Mouse (Mus musculus): ENCODE measurements around the gene Chst3.
"Not testable (repeated sequence)": the region's sequence is repeated elsewhere in the genome, so short reads cannot be mapped to it uniquely, and the experiment has no call there.

Chst3 gene

GRCm38 (mm10) chr10:60218591-60219499 is at the start of gene Chst3:
Gene Chst3 (minus strand): TSS chr10:60219260.
- no peak for DNase-seq (ENCODE audit: low read depth, low spot score)

- DNase-seq (ENCODE audit: low read depth, low spot score) = no peak
Observed at GRCm38 (mm10) chr10:60268738-60269137, 49.7 kb upstream of the Chst3 start.

- DNase-seq (ENCODE audit: low read depth, low spot score) = no peak
Observed at GRCm38 (mm10) chr10:60266842-60267401, 47.9 kb upstream of the Chst3 start.

GRCm38 (mm10) chr10:60265252-60265651 is 46.2 kb upstream of the Chst3 start:
- DNase-seq (ENCODE audit: low read depth, low spot score) = no peak

DNA sequence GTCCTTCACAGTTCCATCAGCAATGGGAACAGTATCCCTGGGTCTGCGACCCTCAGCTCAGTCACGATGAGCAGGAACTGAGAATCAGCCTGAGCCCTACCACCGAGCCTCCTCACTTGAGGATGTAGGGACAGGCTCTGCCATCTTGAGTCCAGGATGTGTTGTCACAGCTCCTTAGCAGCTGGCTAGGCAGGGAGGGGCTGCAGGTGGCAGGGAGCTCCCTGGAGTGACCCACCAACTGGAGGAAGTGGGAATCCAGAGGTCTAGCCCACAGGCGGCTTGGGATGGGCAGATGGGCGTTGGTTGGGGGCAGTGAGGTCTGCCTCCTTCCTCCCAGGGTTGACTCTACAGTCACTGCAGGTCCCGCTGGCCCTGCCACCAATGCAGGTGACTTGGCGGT is 44.3 kb upstream of the Chst3 start:
- no peak for DNase-seq (ENCODE audit: low read depth, low spot score)

GRCm38 (mm10) chr10:60262386-60262785 is 43.3 kb upstream of the Chst3 start:
- DNase-seq (ENCODE audit: low read depth, low spot score) = peak; percentile 80

DNA sequence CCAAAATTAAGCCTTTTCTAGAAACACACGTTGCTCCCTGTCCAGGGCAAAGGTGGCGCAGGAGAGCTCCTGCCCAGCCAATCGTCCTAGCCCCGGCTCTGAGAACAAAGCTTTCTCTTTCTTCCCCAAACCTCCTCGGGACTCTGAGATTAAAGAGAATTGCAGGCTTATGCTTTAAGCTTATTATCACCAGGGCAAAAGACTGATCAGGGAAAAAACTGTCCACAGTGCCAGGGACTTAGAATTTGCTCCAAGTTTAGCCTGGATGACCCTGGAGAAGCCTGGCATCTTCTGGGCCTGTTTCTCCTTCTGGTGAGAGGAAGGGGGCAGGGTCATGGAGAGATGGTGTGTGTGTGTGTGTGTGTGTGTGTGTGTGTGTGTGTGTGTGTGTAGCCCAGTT is 42.5 kb upstream of the Chst3 start:
- DNase-seq (ENCODE audit: low read depth, low spot score) = no peak

- no peak for DNase-seq (ENCODE audit: low read depth, low spot score)
Observed at GRCm38 (mm10) chr10:60260557-60261294, 41.7 kb upstream of the Chst3 start.

DNA sequence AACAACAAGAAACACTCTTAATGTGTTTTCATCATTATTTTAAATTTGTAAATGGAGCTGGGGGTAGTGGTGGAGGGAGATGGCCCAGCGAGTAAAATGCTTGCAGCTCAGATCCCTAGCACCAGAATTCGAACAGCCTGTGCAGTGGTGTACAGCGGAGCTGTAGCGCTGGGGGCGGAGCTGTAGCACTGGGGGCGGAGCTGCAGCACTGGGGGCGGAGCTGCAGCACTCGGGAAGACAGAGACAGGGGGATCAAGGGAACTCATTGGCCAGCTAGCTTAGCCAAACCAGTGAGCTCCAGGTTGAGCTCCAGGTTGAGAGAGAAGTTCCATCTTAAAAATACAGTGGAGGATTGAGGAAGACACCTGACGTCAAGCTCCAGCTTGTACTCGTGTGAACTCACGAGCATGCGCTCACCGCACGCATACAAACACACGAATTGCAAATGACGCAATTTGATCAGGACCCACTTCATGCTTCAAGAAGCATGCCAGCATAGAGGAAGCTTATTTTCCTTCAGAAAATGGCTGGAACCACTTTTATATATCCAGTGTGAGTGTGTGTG is 38.3 kb upstream of the Chst3 start:
- DNase-seq (ENCODE audit: low read depth, low spot score) = no peak

- DNase-seq (ENCODE audit: low read depth, low spot score) = no peak
Observed at GRCm38 (mm10) chr10:60256088-60256487, 37.0 kb upstream of the Chst3 start.

DNA sequence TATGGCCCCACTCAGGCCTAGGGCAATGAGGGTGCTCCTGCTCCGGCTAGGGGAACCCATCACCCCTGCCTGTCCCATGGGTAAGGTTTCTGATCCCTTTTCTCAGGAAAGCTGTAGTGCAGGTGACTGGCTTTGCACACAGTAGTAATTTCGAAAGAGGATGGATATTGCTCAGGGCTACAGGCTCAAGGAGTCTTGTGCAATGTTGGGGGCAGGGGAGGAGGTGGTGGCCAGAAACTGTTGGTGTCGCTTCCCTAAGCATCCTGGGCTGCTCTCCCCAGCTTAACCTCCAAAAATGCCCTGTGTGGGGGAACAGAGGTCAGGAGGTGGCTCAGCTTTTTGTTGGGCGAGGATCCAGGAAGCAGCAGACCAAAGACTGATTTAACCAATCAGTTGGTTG is 33.5 kb upstream of the Chst3 start:
- peak; percentile 27 for DNase-seq (ENCODE audit: low read depth, low spot score)

GRCm38 (mm10) chr10:60252187-60252586 is 33.1 kb upstream of the Chst3 start:
- no peak for DNase-seq (ENCODE audit: low read depth, low spot score)

- DNase-seq (ENCODE audit: low read depth, low spot score) = no peak
Observed at GRCm38 (mm10) chr10:60250426-60250965, 31.4 kb upstream of the Chst3 start.

DNA sequence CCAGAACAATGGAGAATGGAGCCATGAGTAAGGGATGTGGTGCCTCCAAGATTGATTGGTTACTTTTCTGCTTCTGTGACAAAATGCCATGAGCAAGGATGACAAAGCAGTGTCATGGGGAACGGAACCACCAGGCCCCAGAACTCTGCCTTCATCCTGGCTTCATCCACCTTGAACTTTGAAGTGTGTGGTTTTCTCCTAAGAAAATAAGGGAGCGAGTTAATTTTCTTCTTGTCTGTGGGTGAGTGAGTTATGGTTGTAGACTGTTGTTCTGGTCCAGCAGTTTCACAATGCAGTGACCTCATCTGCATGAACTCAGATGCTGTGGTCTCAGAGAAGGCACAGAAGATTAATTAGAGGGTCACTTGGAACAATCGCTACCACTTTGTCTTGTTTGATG is 29.3 kb upstream of the Chst3 start:
- peak; percentile 19 for DNase-seq (ENCODE audit: low read depth, low spot score)

GRCm38 (mm10) chr10:60246519-60246918 is 27.5 kb upstream of the Chst3 start:
- DNase-seq (ENCODE audit: low read depth, low spot score) = peak; percentile 56

- no peak for DNase-seq (ENCODE audit: low read depth, low spot score)
Observed at GRCm38 (mm10) chr10:60245635-60246034, 26.6 kb upstream of the Chst3 start.

- DNase-seq (ENCODE audit: low read depth, low spot score) = peak; percentile 94
Observed at GRCm38 (mm10) chr10:60245041-60245440, 26.0 kb upstream of the Chst3 start.

DNA sequence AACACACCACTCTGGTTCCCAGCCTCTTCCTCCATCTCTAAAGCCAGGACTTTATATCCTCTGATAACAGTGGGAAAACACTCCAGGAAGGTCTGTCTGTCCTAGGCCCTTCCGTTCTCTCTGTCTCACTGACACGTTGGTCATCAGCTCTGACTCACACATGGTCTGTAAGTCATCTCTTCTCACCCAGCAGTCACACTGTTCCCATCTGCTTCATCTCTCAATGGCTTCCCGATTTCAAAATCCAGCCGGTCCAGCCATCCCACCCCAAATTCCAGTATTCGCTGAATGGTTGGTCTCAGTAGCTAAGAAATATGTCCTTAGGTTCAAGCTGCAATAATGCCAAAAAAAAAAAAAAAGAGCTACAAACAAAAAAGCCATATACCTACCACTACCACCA is 24.9 kb upstream of the Chst3 start:
- DNase-seq (ENCODE audit: low read depth, low spot score) = peak; percentile 21

GRCm38 (mm10) chr10:60240416-60240815 is 21.4 kb upstream of the Chst3 start:
- no peak for DNase-seq (ENCODE audit: low read depth, low spot score)

DNA sequence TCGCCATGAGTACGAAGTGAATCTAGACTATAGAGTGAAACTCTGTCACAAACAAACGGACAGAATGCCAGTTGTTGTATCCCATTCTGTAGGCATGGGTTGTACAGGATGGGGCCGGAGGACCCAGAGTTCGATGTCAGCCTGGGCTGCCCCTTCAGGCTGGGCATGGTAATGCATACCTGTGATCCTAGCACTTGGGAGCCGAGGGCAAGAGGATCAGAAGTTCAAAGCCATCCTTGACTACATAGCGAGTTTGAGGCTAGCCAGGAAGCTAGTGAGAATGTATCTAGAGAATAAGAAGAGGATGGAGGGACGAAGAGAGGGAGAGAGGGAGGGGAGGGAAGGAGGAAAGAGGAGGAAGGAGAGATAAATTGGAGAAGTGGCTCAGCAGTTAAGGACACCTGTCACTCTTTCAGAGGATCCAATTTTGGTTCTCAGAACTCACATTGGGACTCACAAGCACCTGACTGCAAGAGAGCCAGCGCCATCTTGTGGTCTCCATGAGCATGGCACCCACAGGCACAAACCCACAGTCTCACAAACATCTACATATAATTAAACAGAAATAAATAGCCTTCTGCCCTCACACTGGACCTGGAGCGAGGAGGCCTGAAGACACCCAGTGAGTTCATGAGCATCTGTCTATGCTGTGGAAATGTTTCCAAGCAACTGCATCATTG is 18.6 kb upstream of the Chst3 start:
- DNase-seq (ENCODE audit: low read depth, low spot score) = peak; percentile 77

DNA sequence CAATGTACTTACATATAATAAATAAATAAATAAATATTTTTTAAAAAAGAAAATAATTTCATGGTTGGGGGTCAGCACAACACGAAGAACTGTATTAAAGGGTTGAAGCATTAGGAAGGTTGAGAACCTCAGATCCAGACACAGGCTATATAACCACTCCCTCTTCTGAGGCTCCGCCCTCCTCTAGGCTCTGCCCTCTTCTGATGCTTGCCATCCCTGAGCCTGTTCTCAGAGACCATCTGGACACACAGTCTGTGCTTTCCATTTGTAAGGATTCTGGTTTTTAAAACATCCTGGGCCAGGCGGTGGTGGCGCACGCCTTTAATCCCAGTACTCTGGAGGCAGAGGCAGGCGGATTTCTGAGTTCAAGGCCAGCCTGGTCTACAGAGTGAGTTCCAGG is 16.8 kb upstream of the Chst3 start:
- not testable (repeated sequence) for DNase-seq (ENCODE audit: low read depth, low spot score)
